Mouse (Mus musculus) small intestine, adult 2 months (tissue): ENCODE data around the gene Gm14496.
"Not testable (repeated sequence)": the region's sequence is repeated elsewhere in the genome, so short reads cannot be mapped to it uniquely, and the experiment has no call there.

Experiments
- CTCF ChIP-seq: fragments of 200-500 bp; IDR thresholded peaks from 2 replicates; pipeline ENCODE4 v1.5.1; 2012; ENCODE audit warnings: low read depth, mild to moderate bottlenecking, control low read depth, inconsistent platforms, low read length, moderate library complexity, mixed read lengths; ENCODE audit not compliant: insufficient replicate concordance, insufficient read length; ENCODE audit errors: extremely low read depth
- POLR2A ChIP-seq: fragments of 200-500 bp; IDR thresholded peaks from 2 replicates; pipeline ENCODE4 v1.6.1; 2012; ENCODE audit warnings: low read depth, mild to moderate bottlenecking, control low read depth, inconsistent platforms, low read length, moderate library complexity

DNA sequence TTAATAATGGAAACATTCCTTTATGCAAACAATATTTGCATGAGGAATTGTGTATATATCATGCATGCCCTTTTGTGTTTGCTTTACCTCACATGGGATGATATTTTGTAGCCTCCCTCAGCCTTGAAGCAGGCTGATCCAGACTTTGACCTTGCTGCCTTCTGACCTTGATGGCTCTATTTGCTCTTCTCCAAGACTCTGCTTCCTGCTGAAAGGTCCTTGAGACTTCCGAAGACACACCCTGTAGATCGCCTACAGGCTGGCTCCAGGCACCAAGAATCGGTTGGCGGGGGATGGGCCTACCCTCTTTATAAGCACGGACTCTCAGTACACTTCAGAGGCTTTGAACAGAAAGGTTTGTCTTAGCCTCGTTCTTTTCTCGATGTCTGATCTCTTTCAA is 9.0 kb upstream of the Gm14496 start:
- TF ChIP-seq CTCF, POLR2A: not testable (repeated sequence)
